Mouse (Mus musculus) heart, embryonic 16.5 days (tissue): ENCODE results near the gene Tpo. TPM values are rescaled to one million over a fixed set of nuclear protein-coding genes. Genes with fewer than 3 reads are reported as not detected.
A peak's percentile ranks its signal among the peaks of the same experiment; 100 is the strongest.

Experiments used
- ATAC-seq: fragments of 200-750 bp; cut with Nextera tagmentation; replicated peaks from 2 replicates; pipeline ENCODE4 v1.8.0; 2017; ENCODE audit warnings: moderate number of reproducible peaks; ENCODE audit not compliant: insufficient read depth, low FRiP score; ENCODE audit errors: extremely low read depth
- H3K27ac ChIP-seq: fragments of 300-500 bp; sonication (generic); 2 replicates; pipeline ENCODE4 v1.5.1; 2014; ENCODE audit warnings: mild to moderate bottlenecking, low read length, control low read depth, moderate library complexity
- H3K27me3 ChIP-seq: fragments of 300-500 bp; sonication (generic); 2 replicates; pipeline ENCODE4 v1.6.1; 2014; ENCODE audit warnings: low read length, mixed read lengths; ENCODE audit not compliant: control insufficient read depth, insufficient read depth
- H3K36me3 ChIP-seq: fragments of 300-500 bp; sonication (generic); 2 replicates; pipeline ENCODE4 v1.6.1; 2014; ENCODE audit not compliant: control insufficient read depth, insufficient read depth
- H3K4me1 ChIP-seq: fragments of 300-500 bp; sonication (generic); 2 replicates; pipeline ENCODE4 v1.6.1; 2014; ENCODE audit warnings: low read length, mixed read lengths; ENCODE audit not compliant: control insufficient read depth, insufficient read depth
- H3K4me2 ChIP-seq: fragments of 300-500 bp; sonication (generic); 2 replicates; pipeline ENCODE4 v1.6.1; 2014; ENCODE audit warnings: low read depth, mild to moderate bottlenecking, control low read depth, low read length
- H3K4me3 ChIP-seq: fragments of 300-500 bp; sonication (generic); 2 replicates; pipeline ENCODE4 v1.5.1; 2014; ENCODE audit warnings: mild to moderate bottlenecking, control low read depth, low read length
- H3K9ac ChIP-seq: fragments of 300-500 bp; sonication (generic); 2 replicates; pipeline ENCODE4 v1.6.1; 2014; ENCODE audit warnings: low read length, control low read depth
- H3K9me3 ChIP-seq: fragments of 300-500 bp; sonication (generic); replicated peaks from 2 replicates; pipeline ENCODE4 v1.6.1; 2016; ENCODE audit warnings: low read length; ENCODE audit not compliant: control insufficient read depth
- WGBS: fragments of 180-500 bp; shearing (Covaris S2); extraction: QIAGEN DNeasy Blood & Tissue Kit; methylation state at CpG from one replicate; pipeline ENCODE4 v1.1.7; 2014; 5-methylcytosine and 5-hydroxymethylcytosine counted together
- polyA plus RNA-seq: library from polyadenylated mRNA; unstranded; fragments of >200 nt; fragmentation: Nextera tagmentation; extraction: Ambion mirVana; gene quantifications from 2 replicates; pipeline ENCODE4 v1.2.1, GENCODE M21; 2015

Gene Tpo
- polyA plus RNA-seq, 1 experiment from 2014 or later = not detected

GRCm38 (mm10) chr12:30109646-30110605, 22.5 kb downstream of the Tpo start:
- Histone ChIP-seq H3K4me2 (no peak overlapping the region), H3K4me1 (no peaks in the 10 kb centered on the region), H3K27me3 (no peaks in the 10 kb centered on the region), H3K36me3 (no peaks in the 10 kb centered on the region), H3K9ac (no peak overlapping the region), H3K9me3 (no peaks in the 10 kb centered on the region), H3K4me3 (no peak overlapping the region), H3K27ac (no peak overlapping the region)
- ATAC-seq = no peak
- 74% methylated on average over 14 of the region's 14 CpGs for WGBS

DNA sequence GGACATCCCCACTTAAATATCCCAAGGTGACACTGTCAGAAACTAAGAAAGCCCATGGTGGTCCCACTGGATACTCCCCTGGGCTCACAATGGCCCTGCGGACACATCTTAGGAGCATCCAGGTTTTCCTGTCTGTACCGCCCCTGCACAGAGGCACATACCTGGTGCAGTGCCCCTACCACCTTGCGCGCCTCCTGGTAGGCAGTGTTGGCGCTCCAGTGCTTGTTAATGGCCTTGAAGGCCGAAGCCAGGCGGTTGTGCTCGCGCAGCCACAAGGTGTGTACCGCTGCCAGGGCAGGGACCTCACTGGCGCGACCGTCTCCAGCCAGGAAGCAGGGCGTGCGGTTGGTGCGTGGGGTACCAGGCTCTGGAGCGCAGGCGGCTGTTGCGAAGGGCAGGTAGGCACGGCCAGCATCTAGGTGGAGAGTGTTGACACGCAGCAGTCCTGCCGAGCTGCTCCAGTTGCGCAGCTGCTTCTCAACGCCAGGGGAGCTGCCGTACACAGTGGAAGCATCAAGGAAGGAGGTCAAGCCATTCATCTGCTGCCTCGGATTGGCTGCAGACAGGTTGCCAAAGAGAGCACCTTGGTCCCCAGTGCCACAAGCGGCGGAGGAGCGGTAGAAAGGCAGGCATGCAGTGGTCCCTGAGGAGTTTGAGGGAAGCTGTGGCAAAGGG, 29.4 kb downstream of the Tpo start:
- no peak overlapping the region for H3K27ac ChIP-seq
- no peak overlapping the region for H3K9ac ChIP-seq
- no peak; the same call in 1 of the 2 replicates for ATAC-seq
- H3K9me3 ChIP-seq = no peaks in the 10 kb centered on the region
- H3K4me2 ChIP-seq = peak overlapping the region; percentile 33; the same call in 1 of the 2 replicates
- no peaks in the 10 kb centered on the region for H3K36me3 ChIP-seq
- WGBS = 30% methylated on average over 29 of the region's 29 CpGs
- no peaks in the 10 kb centered on the region for H3K4me1 ChIP-seq
- H3K4me3 ChIP-seq = no peak overlapping the region
- 0 out of 2 replicates have a peak, but pooled peaks cover 6% of the 10 kb centered on the region for H3K27me3 ChIP-seq

DNA sequence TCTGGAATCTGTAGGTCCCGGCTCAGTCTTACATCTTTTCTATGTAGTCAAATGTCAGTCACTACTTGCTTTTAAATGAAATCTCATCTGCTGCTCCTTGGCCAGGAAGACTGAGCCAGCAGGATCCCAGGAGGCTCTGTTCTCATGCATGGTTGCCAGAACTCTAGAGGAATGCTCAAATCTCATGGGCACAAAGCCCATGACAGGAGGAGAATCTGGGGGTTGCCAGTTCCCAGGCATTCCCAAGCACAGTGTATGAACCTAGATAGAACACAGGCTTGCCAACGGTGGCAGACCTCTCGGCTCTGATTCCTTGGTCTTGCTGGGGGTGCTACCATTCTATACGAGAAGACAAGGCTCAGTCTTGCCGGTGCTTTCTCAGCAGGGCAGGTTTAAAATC, 40.3 kb downstream of the Tpo start:
- WGBS = 69% methylated on average over 5 of the region's 5 CpGs
- H3K36me3 ChIP-seq = no peaks in the 10 kb centered on the region
- H3K9me3 ChIP-seq = no peaks in the 10 kb centered on the region
- no peak overlapping the region for H3K27ac ChIP-seq
- no peaks in the 10 kb centered on the region for H3K4me1 ChIP-seq
- no peaks in the 10 kb centered on the region for H3K27me3 ChIP-seq
- ATAC-seq = no peak
- H3K4me2 ChIP-seq = no peak overlapping the region
- no peak overlapping the region for H3K4me3 ChIP-seq
- no peak overlapping the region for H3K9ac ChIP-seq

- Histone ChIP-seq H3K27me3 (no peaks in the 10 kb centered on the region), H3K4me1 (no peaks in the 10 kb centered on the region), H3K36me3 (no peaks in the 10 kb centered on the region), H3K4me2 (no peak overlapping the region), H3K4me3 (no peak overlapping the region), H3K27ac (no peak overlapping the region), H3K9ac (no peak overlapping the region), H3K9me3 (peaks cover 4% of the 10 kb centered on the region)
- no peak for ATAC-seq
- 55% methylated on average over 3 of the region's 3 CpGs for WGBS
Measured at GRCm38 (mm10) chr12:30083971-30084370, 48.5 kb downstream of the Tpo start.

- ATAC-seq = no peak
- no peaks in the 10 kb centered on the region for H3K36me3 ChIP-seq
- H3K4me1 ChIP-seq = 0 out of 2 replicates have a peak, but pooled peaks cover 2% of the 10 kb centered on the region
- no peaks in the 10 kb centered on the region for H3K27me3 ChIP-seq
- peaks cover 4% of the 10 kb centered on the region for H3K9me3 ChIP-seq
- H3K4me2 ChIP-seq = no peak overlapping the region
- H3K9ac ChIP-seq = no peak overlapping the region
- H3K27ac ChIP-seq = no peak overlapping the region
- 80% methylated on average over 11 of the region's 11 CpGs for WGBS
- no peak overlapping the region for H3K4me3 ChIP-seq
Measured at GRCm38 (mm10) chr12:30077056-30077455, 55.4 kb downstream of the Tpo start.

GRCm38 (mm10) chr12:30076316-30076715, 56.1 kb downstream of the Tpo start:
- no peak overlapping the region for H3K27ac ChIP-seq
- H3K4me1 ChIP-seq = 0 out of 2 replicates have a peak, but pooled peaks cover 2% of the 10 kb centered on the region
- 32% methylated on average over 2 of the region's 2 CpGs for WGBS
- H3K4me3 ChIP-seq = no peak overlapping the region
- no peak; the same call in 1 of the 2 replicates for ATAC-seq
- no peak overlapping the region for H3K4me2 ChIP-seq
- no peak overlapping the region for H3K9ac ChIP-seq
- peaks cover 4% of the 10 kb centered on the region for H3K9me3 ChIP-seq
- H3K27me3 ChIP-seq = no peaks in the 10 kb centered on the region
- H3K36me3 ChIP-seq = no peaks in the 10 kb centered on the region

DNA sequence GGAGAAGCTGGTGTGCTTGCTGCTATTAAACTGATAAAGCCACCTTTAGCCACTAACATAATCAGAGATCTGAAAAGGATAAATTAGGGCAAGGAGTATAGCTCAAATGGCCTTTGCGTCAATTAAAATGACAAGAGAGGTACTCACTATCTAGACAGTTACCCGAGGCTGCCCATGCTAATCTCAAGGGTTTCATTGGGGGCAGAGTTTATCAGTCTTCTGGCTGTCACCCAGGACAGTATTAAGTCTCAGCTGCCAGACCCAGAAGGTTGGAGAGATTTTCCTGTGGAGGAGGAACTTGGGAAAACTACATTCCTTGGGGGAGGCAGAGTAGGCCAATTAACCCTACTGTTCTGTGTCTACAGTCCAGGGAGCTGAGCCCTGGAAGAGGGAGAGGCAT, 63.1 kb downstream of the Tpo start:
- ATAC-seq = no peak

GRCm38 (mm10) chr12:30067806-30068205, 64.6 kb downstream of the Tpo start:
- ATAC-seq = no peak
- no peak overlapping the region for H3K27ac ChIP-seq
- H3K27me3 ChIP-seq = no peaks in the 10 kb centered on the region
- H3K9ac ChIP-seq = no peak overlapping the region
- H3K4me3 ChIP-seq = no peak overlapping the region
- no peaks in the 10 kb centered on the region for H3K36me3 ChIP-seq
- WGBS = 81% methylated on average over 2 of the region's 2 CpGs
- no peak overlapping the region for H3K4me2 ChIP-seq
- no peaks in the 10 kb centered on the region for H3K9me3 ChIP-seq
- peaks cover 9% of the 10 kb centered on the region; the same call in 1 of the 2 replicates for H3K4me1 ChIP-seq

More for the DNA sequence above, 63.1 kb downstream of the Tpo start:
- H3K27me3 ChIP-seq = no peaks in the 10 kb centered on the region
- H3K9ac ChIP-seq = no peak overlapping the region
- no peaks in the 10 kb centered on the region for H3K36me3 ChIP-seq
- no peaks in the 10 kb centered on the region for H3K9me3 ChIP-seq
- H3K27ac ChIP-seq = no peak overlapping the region
- H3K4me2 ChIP-seq = no peak overlapping the region
- H3K4me3 ChIP-seq = no peak overlapping the region
- peaks cover 9% of the 10 kb centered on the region; the same call in 1 of the 2 replicates for H3K4me1 ChIP-seq
- WGBS = 22% methylated on average over 2 of the region's 2 CpGs

GRCm38 (mm10) chr12:30062118-30062505, 70.3 kb downstream of the Tpo start:
- no peak overlapping the region for H3K4me2 ChIP-seq
- H3K4me1 ChIP-seq = peaks cover 4% of the 10 kb centered on the region; the same call in 1 of the 2 replicates
- 48% methylated on average over 6 of the region's 6 CpGs for WGBS
- no peaks in the 10 kb centered on the region for H3K36me3 ChIP-seq
- H3K27me3 ChIP-seq = peaks cover 7% of the 10 kb centered on the region
- H3K9ac ChIP-seq = no peak overlapping the region
- no peak overlapping the region for H3K27ac ChIP-seq
- H3K9me3 ChIP-seq = no peaks in the 10 kb centered on the region
- no peak for ATAC-seq
- no peak overlapping the region for H3K4me3 ChIP-seq
